Mouse (Mus musculus): ENCODE measurements around the gene Adamts12. TPM values are rescaled to one million over a fixed set of nuclear protein-coding genes. Genes with fewer than 3 reads are reported as not detected.

The Adamts12 gene
- polyA plus RNA-seq, 1 experiment from 2014 or later = 1.7 TPM

DNA sequence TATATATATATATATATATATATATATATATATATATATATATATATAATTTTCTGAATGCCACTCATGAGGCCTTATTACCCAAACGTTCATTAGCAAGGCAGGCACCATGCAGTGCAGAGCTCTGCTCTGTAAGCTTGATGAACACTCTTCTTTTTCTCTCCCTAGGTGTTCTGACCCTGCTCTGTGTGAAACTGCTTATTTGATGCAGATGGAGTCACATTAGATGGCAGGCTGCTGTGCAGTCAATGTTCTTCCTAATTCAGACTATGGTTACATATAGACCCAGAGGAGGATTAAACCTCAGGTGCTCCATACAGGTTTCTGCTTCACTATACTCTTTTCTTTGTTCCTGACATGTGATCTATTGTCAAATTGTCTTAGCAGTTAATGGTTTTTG lies 57.1 kb downstream of the Adamts12 start:
- H3K9ac ChIP-seq (ENCODE audit: low read depth, low read length) = no peak overlapping the region
- 54% methylated on average over 1 of the region's 1 CpGs for WGBS
- no peaks in the 10 kb centered on the region for H3K9me3 ChIP-seq (ENCODE audit: control insufficient read depth, low read length)
- no peak for ATAC-seq
- no peaks in the 10 kb centered on the region for H3K36me3 ChIP-seq (ENCODE audit: control insufficient read depth, insufficient read depth, low read length)
- H3K27me3 ChIP-seq (replicated peaks; ENCODE audit: control insufficient read depth, insufficient read depth, low read length) = no peaks in the 10 kb centered on the region
- H3K4me3 ChIP-seq (ENCODE audit: low read length) = no peak overlapping the region
- H3K27ac ChIP-seq (ENCODE audit: low read length) = no peak overlapping the region
- H3K4me2 ChIP-seq (ENCODE audit: low read depth, low read length) = no peak overlapping the region
- no peaks in the 10 kb centered on the region for H3K4me1 ChIP-seq (ENCODE audit: control insufficient read depth, insufficient read depth, low read length)

DNA sequence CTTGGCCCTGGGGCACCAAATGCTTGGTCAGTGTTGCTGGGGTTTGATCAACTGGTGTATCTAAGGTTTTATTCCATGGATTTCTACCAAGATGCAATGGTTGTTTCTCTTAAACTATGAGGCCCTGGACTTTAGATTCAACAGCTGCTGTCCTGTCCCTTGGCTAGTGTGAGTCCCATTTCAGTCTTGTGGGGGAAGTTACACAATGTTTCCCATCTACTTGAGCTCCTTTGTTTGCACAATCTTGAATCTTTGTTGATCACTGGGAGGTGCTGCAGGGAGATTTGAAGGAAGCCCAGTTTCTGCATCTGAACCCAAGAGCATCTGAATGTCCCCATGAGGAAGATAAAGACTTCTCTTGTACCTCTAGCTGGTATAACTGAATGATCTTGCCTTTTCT lies 60.8 kb downstream of the Adamts12 start:
- Histone ChIP-seq H3K4me3 (ENCODE audit: low read length) (no peak overlapping the region), H3K27me3 (replicated peaks; ENCODE audit: control insufficient read depth, insufficient read depth, low read length) (no peaks in the 10 kb centered on the region), H3K9ac (ENCODE audit: low read depth, low read length) (no peak overlapping the region), H3K27ac (ENCODE audit: low read length) (no peak overlapping the region), H3K4me2 (ENCODE audit: low read depth, low read length) (no peak overlapping the region), H3K4me1 (ENCODE audit: control insufficient read depth, insufficient read depth, low read length) (no peaks in the 10 kb centered on the region), H3K36me3 (ENCODE audit: control insufficient read depth, insufficient read depth, low read length) (no peaks in the 10 kb centered on the region), H3K9me3 (ENCODE audit: control insufficient read depth, low read length) (no peaks in the 10 kb centered on the region)
- no peak for ATAC-seq

DNA sequence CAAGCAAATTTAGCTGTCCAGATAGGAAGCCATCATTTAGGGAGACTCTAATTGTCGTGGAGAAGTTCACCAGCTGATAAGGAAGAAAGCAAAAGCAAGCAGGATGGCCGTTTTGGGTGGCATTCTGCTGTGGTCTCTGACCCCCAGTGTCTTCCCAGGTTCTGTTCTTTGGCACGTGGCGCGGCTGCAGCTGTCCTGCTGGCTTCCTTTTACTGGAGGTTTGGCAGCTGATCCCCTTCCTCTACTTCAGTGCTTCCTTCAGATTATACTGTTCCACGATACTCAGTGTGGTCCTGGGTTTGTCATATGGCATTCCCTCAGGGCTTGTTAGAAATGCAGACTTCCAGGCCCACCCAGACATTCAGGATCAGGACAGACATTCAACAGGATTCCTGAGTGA lies 63.9 kb downstream of the Adamts12 start:
- H3K36me3 ChIP-seq (ENCODE audit: control insufficient read depth, insufficient read depth, low read length) = no peaks in the 10 kb centered on the region
- no peaks in the 10 kb centered on the region for H3K9me3 ChIP-seq (ENCODE audit: control insufficient read depth, low read length)
- 63% methylated on average over 6 of the region's 6 CpGs for WGBS
- H3K4me1 ChIP-seq (ENCODE audit: control insufficient read depth, insufficient read depth, low read length) = no peaks in the 10 kb centered on the region
- H3K27ac ChIP-seq (ENCODE audit: low read length) = no peak overlapping the region
- ATAC-seq = no peak
- no peak overlapping the region for H3K9ac ChIP-seq (ENCODE audit: low read depth, low read length)
- no peaks in the 10 kb centered on the region for H3K27me3 ChIP-seq (replicated peaks; ENCODE audit: control insufficient read depth, insufficient read depth, low read length)
- no peak overlapping the region for H3K4me2 ChIP-seq (ENCODE audit: low read depth, low read length)
- H3K4me3 ChIP-seq (ENCODE audit: low read length) = no peak overlapping the region

DNA sequence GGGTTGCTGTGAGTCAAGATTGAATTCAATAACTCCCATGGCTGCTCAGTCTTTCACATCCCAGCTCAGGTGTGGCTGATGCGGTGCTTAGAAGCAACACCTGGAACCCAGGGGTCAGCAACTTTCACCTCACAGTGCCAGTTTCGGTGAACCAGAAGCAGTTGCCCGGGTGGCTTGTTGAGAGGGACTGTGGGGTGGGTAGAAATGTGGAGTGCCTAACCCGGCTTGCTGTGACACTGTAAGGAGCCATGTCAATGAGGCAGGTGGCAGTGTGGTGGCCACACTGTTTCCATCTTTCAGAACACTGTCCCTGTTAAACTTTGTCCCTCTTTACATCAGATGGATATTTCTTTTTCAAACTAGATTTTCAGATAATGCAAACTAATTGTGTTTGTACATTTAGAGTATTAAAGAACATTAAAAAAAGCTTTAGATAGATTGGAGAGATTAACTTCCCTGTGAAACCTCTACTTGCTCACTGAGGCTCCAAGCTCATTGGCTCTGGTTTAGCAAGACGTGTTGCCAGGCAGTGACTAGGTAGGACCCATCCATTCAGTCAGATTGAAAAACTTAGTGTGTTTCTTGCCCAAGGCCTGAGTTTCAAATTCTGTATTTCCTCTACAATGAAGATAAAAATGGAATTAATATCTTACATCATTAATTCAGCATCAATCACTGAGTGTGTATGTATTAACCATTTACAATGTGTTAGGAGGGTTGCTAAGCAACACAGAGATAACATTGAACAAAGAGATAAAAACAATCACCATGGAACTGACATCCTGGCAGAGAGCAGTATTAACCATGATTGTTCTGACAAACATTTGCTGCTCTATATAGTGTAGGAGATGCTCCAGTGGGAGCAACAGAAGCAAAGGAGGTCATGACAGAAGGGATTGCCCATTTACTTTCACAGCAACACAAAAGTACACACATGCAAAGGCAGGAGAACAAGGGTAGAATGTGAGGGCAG lies 68.3 kb downstream of the Adamts12 start:
- Histone ChIP-seq H3K4me3 (ENCODE audit: low read length) (no peak overlapping the region), H3K9ac (ENCODE audit: low read depth, low read length) (no peak overlapping the region), H3K4me1 (ENCODE audit: control insufficient read depth, insufficient read depth, low read length) (no peaks in the 10 kb centered on the region), H3K4me2 (ENCODE audit: low read depth, low read length) (no peak overlapping the region), H3K9me3 (ENCODE audit: control insufficient read depth, low read length) (no peaks in the 10 kb centered on the region), H3K27me3 (replicated peaks; ENCODE audit: control insufficient read depth, insufficient read depth, low read length) (no peaks in the 10 kb centered on the region), H3K36me3 (ENCODE audit: control insufficient read depth, insufficient read depth, low read length) (no peaks in the 10 kb centered on the region), H3K27ac (ENCODE audit: low read length) (no peak overlapping the region)
- WGBS = 86% methylated on average over 5 of the region's 5 CpGs
- no peak for ATAC-seq

DNA sequence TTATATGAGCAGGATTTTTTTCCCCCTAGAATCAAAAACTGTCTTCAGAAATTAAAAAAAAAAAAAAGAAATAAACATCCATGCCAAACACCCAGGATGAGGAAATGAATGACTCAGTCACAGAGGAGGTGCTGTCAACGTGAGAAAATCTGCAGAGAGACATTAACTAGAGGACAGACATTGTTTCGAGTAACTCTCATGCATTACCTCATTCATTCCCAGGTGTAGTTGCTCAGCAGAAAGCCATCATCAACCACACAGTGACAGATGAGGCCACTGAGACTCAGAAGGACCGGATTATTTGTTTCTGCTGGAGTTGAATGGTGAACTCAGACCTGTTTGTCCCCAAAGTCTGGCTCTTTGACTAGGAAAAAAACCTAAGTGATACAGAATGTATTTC lies 81.0 kb downstream of the Adamts12 start:
- Histone ChIP-seq H3K4me2 (ENCODE audit: low read depth, low read length) (no peak overlapping the region), H3K27ac (ENCODE audit: low read length) (no peak overlapping the region), H3K36me3 (ENCODE audit: control insufficient read depth, insufficient read depth, low read length) (no peaks in the 10 kb centered on the region), H3K9me3 (ENCODE audit: control insufficient read depth, low read length) (no peaks in the 10 kb centered on the region), H3K9ac (ENCODE audit: low read depth, low read length) (no peak overlapping the region), H3K4me3 (ENCODE audit: low read length) (no peak overlapping the region), H3K4me1 (ENCODE audit: control insufficient read depth, insufficient read depth, low read length) (no peaks in the 10 kb centered on the region), H3K27me3 (replicated peaks; ENCODE audit: control insufficient read depth, insufficient read depth, low read length) (no peaks in the 10 kb centered on the region)
- ATAC-seq = no peak
- 67% methylated on average over 3 of the region's 3 CpGs for WGBS

DNA sequence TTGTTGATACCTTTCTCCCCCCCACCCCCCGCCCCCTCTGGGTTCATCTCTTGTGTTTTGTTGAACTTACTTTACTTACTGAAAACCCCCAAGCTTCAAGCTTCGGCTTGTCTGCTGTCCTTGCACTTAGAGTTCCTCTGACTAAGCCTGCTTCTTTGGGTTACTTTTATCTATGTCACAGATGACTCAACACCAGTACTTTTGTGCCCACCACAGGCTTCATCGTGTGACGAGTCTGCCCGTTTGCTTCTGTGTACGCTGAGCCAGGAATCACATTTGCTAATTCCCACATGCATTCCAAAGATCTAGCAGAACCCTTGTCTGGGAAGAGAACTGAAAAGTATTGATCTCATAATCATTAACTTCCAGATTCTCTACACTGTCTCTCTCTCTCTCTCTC lies 94.8 kb downstream of the Adamts12 start:
- Histone ChIP-seq H3K36me3 (ENCODE audit: control insufficient read depth, insufficient read depth, low read length) (no peaks in the 10 kb centered on the region), H3K27me3 (replicated peaks; ENCODE audit: control insufficient read depth, insufficient read depth, low read length) (no peaks in the 10 kb centered on the region), H3K4me3 (ENCODE audit: low read length) (no peak overlapping the region), H3K27ac (ENCODE audit: low read length) (no peak overlapping the region), H3K4me2 (ENCODE audit: low read depth, low read length) (no peak overlapping the region), H3K4me1 (ENCODE audit: control insufficient read depth, insufficient read depth, low read length) (no peaks in the 10 kb centered on the region), H3K9ac (ENCODE audit: low read depth, low read length) (no peak overlapping the region), H3K9me3 (ENCODE audit: control insufficient read depth, low read length) (no peaks in the 10 kb centered on the region)
- WGBS = 63% methylated on average over 6 of the region's 6 CpGs
- no peak for ATAC-seq

DNA sequence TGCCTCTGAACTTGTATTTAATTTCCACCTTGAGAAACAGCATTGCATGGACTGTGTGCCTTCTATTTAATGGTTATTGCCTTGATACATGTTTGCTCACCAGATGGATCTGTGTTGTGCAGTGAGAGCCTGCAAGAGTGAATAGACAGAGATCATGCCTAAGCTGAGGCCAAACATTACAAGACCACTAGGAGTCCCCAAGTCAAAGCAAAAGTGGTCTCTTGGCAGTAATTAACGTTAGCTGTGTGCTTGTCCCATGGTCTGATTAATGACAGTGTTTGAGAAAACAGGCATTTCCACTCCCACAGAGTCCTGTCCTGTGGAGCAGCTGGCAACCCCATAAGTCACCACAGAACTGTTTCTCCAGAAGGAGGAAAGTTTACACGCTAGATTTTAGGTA lies 96.2 kb downstream of the Adamts12 start:
- no peaks in the 10 kb centered on the region for H3K27me3 ChIP-seq (replicated peaks; ENCODE audit: control insufficient read depth, insufficient read depth, low read length)
- H3K4me2 ChIP-seq (ENCODE audit: low read depth, low read length) = no peak overlapping the region
- no peaks in the 10 kb centered on the region for H3K4me1 ChIP-seq (ENCODE audit: control insufficient read depth, insufficient read depth, low read length)
- no peak overlapping the region for H3K27ac ChIP-seq (ENCODE audit: low read length)
- no peaks in the 10 kb centered on the region for H3K36me3 ChIP-seq (ENCODE audit: control insufficient read depth, insufficient read depth, low read length)
- no peaks in the 10 kb centered on the region for H3K9me3 ChIP-seq (ENCODE audit: control insufficient read depth, low read length)
- H3K4me3 ChIP-seq (ENCODE audit: low read length) = no peak overlapping the region
- no peak for ATAC-seq
- H3K9ac ChIP-seq (ENCODE audit: low read depth, low read length) = no peak overlapping the region
- 28% methylated on average over 2 of the region's 2 CpGs for WGBS

DNA sequence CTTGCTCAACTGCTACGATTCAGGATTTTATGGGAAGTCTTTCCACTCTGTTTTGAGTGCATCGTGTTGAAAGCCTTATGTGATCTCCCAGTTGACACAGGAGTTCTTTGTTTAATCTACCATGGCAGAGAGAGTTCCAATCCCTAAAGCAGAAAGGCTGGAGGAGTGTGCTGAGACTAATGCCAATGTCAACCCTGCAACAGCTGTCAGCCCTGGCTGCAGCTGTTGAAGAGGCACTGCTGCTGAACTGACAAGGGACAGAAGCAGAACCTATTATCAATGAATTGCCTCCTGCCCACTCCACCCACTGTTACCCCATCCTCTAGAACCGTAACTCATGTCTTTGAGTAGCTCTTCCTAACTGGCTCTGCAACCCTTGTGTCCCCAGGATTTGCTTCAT lies 101.3 kb downstream of the Adamts12 start:
- H3K27ac ChIP-seq (ENCODE audit: low read length) = no peak overlapping the region
- 43% methylated on average over 3 of the region's 3 CpGs for WGBS
- H3K4me1 ChIP-seq (ENCODE audit: control insufficient read depth, insufficient read depth, low read length) = no peaks in the 10 kb centered on the region
- no peaks in the 10 kb centered on the region for H3K9me3 ChIP-seq (ENCODE audit: control insufficient read depth, low read length)
- H3K27me3 ChIP-seq (replicated peaks; ENCODE audit: control insufficient read depth, insufficient read depth, low read length) = no peaks in the 10 kb centered on the region
- H3K4me2 ChIP-seq (ENCODE audit: low read depth, low read length) = no peak overlapping the region
- no peak overlapping the region for H3K4me3 ChIP-seq (ENCODE audit: low read length)
- no peaks in the 10 kb centered on the region for H3K36me3 ChIP-seq (ENCODE audit: control insufficient read depth, insufficient read depth, low read length)
- H3K9ac ChIP-seq (ENCODE audit: low read depth, low read length) = no peak overlapping the region
- ATAC-seq = no peak

DNA sequence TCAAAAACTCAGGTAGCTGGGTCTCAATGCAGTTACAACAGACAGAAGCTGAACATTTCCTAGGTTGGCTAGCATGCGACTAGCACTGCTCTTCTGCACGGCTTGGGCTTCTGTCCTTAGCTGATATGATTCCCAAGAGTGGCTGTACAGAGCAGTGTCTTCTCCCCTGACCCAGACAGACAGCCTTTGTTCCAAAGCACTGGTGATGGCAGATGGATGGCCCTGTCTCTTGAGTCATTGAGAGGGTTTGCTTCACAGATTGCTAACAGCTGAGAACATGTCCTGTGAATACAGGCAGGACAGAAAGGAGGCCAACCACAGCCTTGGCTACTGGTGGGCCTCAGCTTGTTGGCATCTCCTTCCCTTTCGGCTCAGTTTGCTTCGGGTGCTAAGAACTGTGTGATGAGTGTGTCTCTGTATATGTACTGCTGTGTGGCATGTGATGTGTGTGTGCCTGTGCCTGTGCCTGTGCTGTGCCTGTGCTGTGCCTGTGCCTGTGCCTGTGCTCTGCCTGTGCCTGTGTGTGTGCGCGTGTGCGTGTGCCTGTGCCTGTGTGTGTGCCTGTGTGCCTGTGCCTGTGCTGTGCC lies 109.4 kb downstream of the Adamts12 start:
- WGBS = 93% methylated on average over 7 of the region's 7 CpGs
- ATAC-seq = no peak
- Histone ChIP-seq H3K9ac (ENCODE audit: low read depth, low read length) (no peak overlapping the region), H3K9me3 (ENCODE audit: control insufficient read depth, low read length) (no peaks in the 10 kb centered on the region; the same call in 1 of the 2 replicates), H3K4me3 (ENCODE audit: low read length) (no peak overlapping the region), H3K4me1 (ENCODE audit: control insufficient read depth, insufficient read depth, low read length) (no peaks in the 10 kb centered on the region), H3K27me3 (replicated peaks; ENCODE audit: control insufficient read depth, insufficient read depth, low read length) (no peaks in the 10 kb centered on the region), H3K27ac (ENCODE audit: low read length) (no peak overlapping the region), H3K36me3 (ENCODE audit: control insufficient read depth, insufficient read depth, low read length) (no peaks in the 10 kb centered on the region), H3K4me2 (ENCODE audit: low read depth, low read length) (no peak overlapping the region)

All from intestine, embryonic 16.5 days (tissue).